Mouse (Mus musculus): ENCODE measurements around the gene Tmc6. TPM values are rescaled to one million over a fixed set of nuclear protein-coding genes. Genes with fewer than 3 reads are reported as not detected.

The Tmc6 gene
- polyA plus RNA-seq, 1 experiment from 2014 or later, result 30.6 TPM

- peaks cover 36% of the 10 kb centered on the region for H3K4me1 ChIP-seq
- H3K27ac ChIP-seq, result no peak overlapping the region
- H3K36me3 ChIP-seq, result peaks cover 18% of the 10 kb centered on the region
- H3K27me3 ChIP-seq (ENCODE audit: insufficient read depth, poor library complexity, severe bottlenecking), result no peaks in the 10 kb centered on the region
- DNase-seq (ENCODE audit: low spot score), result no peak
- 76% methylated on average over 3 of the region's 3 CpGs for WGBS
- H3K4me3 ChIP-seq, result no peak overlapping the region
- no peaks in the 10 kb centered on the region for H3K9me3 ChIP-seq
Measured at GRCm38 (mm10) chr11:117729341-117729740, 52.7 kb downstream of the Tmc6 start.

- no peak for DNase-seq (ENCODE audit: low spot score)
- Histone ChIP-seq H3K27ac (no peak overlapping the region), H3K4me1 (peaks cover 37% of the 10 kb centered on the region), H3K27me3 (ENCODE audit: insufficient read depth, poor library complexity, severe bottlenecking) (no peaks in the 10 kb centered on the region), H3K36me3 (peaks cover 15% of the 10 kb centered on the region), H3K9me3 (no peaks in the 10 kb centered on the region), H3K4me3 (no peak overlapping the region)
- WGBS, result 51% methylated on average over 1 of the region's 1 CpGs
Measured at GRCm38 (mm10) chr11:117728841-117729240, 53.2 kb downstream of the Tmc6 start.

GRCm38 (mm10) chr11:117728245-117728644 lies 53.8 kb downstream of the Tmc6 start:
- H3K27ac ChIP-seq, result no peak overlapping the region
- H3K4me1 ChIP-seq, result peaks cover 37% of the 10 kb centered on the region
- H3K27me3 ChIP-seq (ENCODE audit: insufficient read depth, poor library complexity, severe bottlenecking), result no peaks in the 10 kb centered on the region
- H3K4me3 ChIP-seq, result no peak overlapping the region
- 90% methylated on average over 5 of the region's 5 CpGs for WGBS
- H3K9me3 ChIP-seq, result no peaks in the 10 kb centered on the region
- peaks cover 12% of the 10 kb centered on the region for H3K36me3 ChIP-seq
- no peak for DNase-seq (ENCODE audit: low spot score)

- Histone ChIP-seq H3K9me3 (no peaks in the 10 kb centered on the region), H3K36me3 (peaks cover 15% of the 10 kb centered on the region), H3K4me1 (peaks cover 37% of the 10 kb centered on the region), H3K4me3 (no peak overlapping the region), H3K27me3 (ENCODE audit: insufficient read depth, poor library complexity, severe bottlenecking) (no peaks in the 10 kb centered on the region), H3K27ac (no peak overlapping the region)
- WGBS, result 91% methylated on average over 4 of the region's 4 CpGs
- DNase-seq (ENCODE audit: low spot score), result no peak
Measured at GRCm38 (mm10) chr11:117727031-117727430, 55.0 kb downstream of the Tmc6 start.

GRCm38 (mm10) chr11:117724604-117725301 lies 57.2 kb downstream of the Tmc6 start:
- H3K4me1 ChIP-seq, result peaks cover 21% of the 10 kb centered on the region
- DNase-seq (ENCODE audit: low spot score), result no peak
- no peaks in the 10 kb centered on the region for H3K27me3 ChIP-seq (ENCODE audit: insufficient read depth, poor library complexity, severe bottlenecking)
- H3K36me3 ChIP-seq, result peaks cover 35% of the 10 kb centered on the region
- WGBS, result 77% methylated on average over 6 of the region's 6 CpGs
- H3K9me3 ChIP-seq, result no peaks in the 10 kb centered on the region
- no peak overlapping the region for H3K4me3 ChIP-seq
- H3K27ac ChIP-seq, result no peak overlapping the region

- Histone ChIP-seq H3K4me3 (no peak overlapping the region), H3K4me1 (peaks cover 4% of the 10 kb centered on the region; the same call in 1 of the 2 replicates), H3K27me3 (ENCODE audit: insufficient read depth, poor library complexity, severe bottlenecking) (no peaks in the 10 kb centered on the region), H3K36me3 (peaks cover 69% of the 10 kb centered on the region), H3K27ac (no peak overlapping the region), H3K9me3 (no peaks in the 10 kb centered on the region)
- WGBS, result 96% methylated on average over 3 of the region's 3 CpGs
- DNase-seq (ENCODE audit: low spot score), result no peak
Measured at GRCm38 (mm10) chr11:117718838-117719237, 63.2 kb downstream of the Tmc6 start.

Other genes with a start within 250 kb of the Tmc6 start
- gene Tnrc6c, start 127.9 kb downstream of the Tmc6 start, polyA plus RNA-seq (2016; fragmentation: Nextera tagmentation; extraction: Ambion mirVana), result 6.1 and 7.4 TPM in 2 replicates
- 3.7 and 3.9 TPM in 2 replicates for gene Tmc8, start 122 bp downstream of the Tmc6 start, polyA plus RNA-seq (2016; fragmentation: Nextera tagmentation; extraction: Ambion mirVana)
- gene 6030468B19Rik, start 15.5 kb upstream of the Tmc6 start, polyA plus RNA-seq (2016; fragmentation: Nextera tagmentation; extraction: Ambion mirVana), result 4.3 and 4.8 TPM in 2 replicates
- gene Gm20708, start 27.5 kb upstream of the Tmc6 start, polyA plus RNA-seq (2016; fragmentation: Nextera tagmentation; extraction: Ambion mirVana), result 1.1 TPM in 2 replicates
- 68.1 and 76.3 TPM in 2 replicates for gene Syngr2, start 27.5 kb upstream of the Tmc6 start, polyA plus RNA-seq (2016; fragmentation: Nextera tagmentation; extraction: Ambion mirVana)
- gene Afmid, start 43.7 kb upstream of the Tmc6 start, polyA plus RNA-seq (2016; fragmentation: Nextera tagmentation; extraction: Ambion mirVana), result 8.8 and 13.5 TPM in 2 replicates
- 124 and 134 TPM in 2 replicates for gene Tk1, start 43.9 kb upstream of the Tmc6 start, polyA plus RNA-seq (2016; fragmentation: Nextera tagmentation; extraction: Ambion mirVana)
- 275 and 334 TPM in 2 replicates for gene Birc5, start 67.1 kb upstream of the Tmc6 start, polyA plus RNA-seq (2016; fragmentation: Nextera tagmentation; extraction: Ambion mirVana)
- gene Tmem235, start 78.6 kb upstream of the Tmc6 start, polyA plus RNA-seq (2016; fragmentation: Nextera tagmentation; extraction: Ambion mirVana), result not detected in 2 replicates
- 4.0 and 4.3 TPM in 2 replicates for gene Tha1, start 91.3 kb upstream of the Tmc6 start, polyA plus RNA-seq (2016; fragmentation: Nextera tagmentation; extraction: Ambion mirVana)
- 6.9 and 10.6 TPM in 2 replicates for gene Socs3, start 187.8 kb upstream of the Tmc6 start, polyA plus RNA-seq (2016; fragmentation: Nextera tagmentation; extraction: Ambion mirVana)
- gene Pgs1, start 204.1 kb upstream of the Tmc6 start, polyA plus RNA-seq (2016; fragmentation: Nextera tagmentation; extraction: Ambion mirVana), result 34.0 and 38.5 TPM in 2 replicates

Data from heart, embryonic 10.5 days (tissue).